Mouse (Mus musculus): Measurements from ENCODE around the gene Ush1g. TPM values are rescaled to one million over a fixed set of nuclear protein-coding genes. Genes with fewer than 3 reads are reported as not detected.

Gene Ush1g
- polyA plus RNA-seq (2014; fragmentation: Illumina TruSeq; extraction: RNeasy Lipid Tissue Mini Kit (QIAGEN cat#74804); ENCODE audit: low read depth, low replicate concordance), result not detected

GRCm38 (mm10) chr11:115321906-115322693, at the start of gene Ush1g:
Gene Ush1g, minus strand, starts transcription at chr11:115322041.

GRCm38 (mm10) chr11:115367395-115367944, 45.6 kb upstream of the Ush1g start, which contains the start of gene Hid1:
Gene Hid1, minus strand, starts transcription at chr11:115367756.

GRCm38 (mm10) chr11:115334531-115334930, 12.7 kb upstream of the Ush1g start, which contains the start of gene Otop3:
Gene Otop3, plus strand, starts transcription at chr11:115334731.

GRCm38 (mm10) chr11:115306863-115307262, 15.0 kb downstream of the Ush1g start, which contains the start of gene Otop2:
Gene Otop2, plus strand, starts transcription at chr11:115307163.

GRCm38 (mm10) chr11:115297214-115297826, 24.5 kb downstream of the Ush1g start, which contains the start of gene Fads6:
Gene Fads6, minus strand, starts transcription at chr11:115297663.

GRCm38 (mm10) chr11:115276780-115277603, 44.8 kb downstream of the Ush1g start, which contains the start of gene Fdxr:
Gene Fdxr, minus strand, starts transcription at chr11:115277050.

GRCm38 (mm10) chr11:115267061-115267883, 54.6 kb downstream of the Ush1g start, which contains the start of gene Grin2c:
Gene Grin2c, minus strand, starts transcription at chr11:115267243.

Other genes starting within 250 kb of the Ush1g start
- 2.0 TPM for gene Rab37, start 230.6 kb downstream of the Ush1g start, polyA plus RNA-seq (2014; fragmentation: Illumina TruSeq; extraction: RNeasy Lipid Tissue Mini Kit (QIAGEN cat#74804); ENCODE audit: low read depth, low replicate concordance)
- gene Cd300lf, start 188.0 kb downstream of the Ush1g start, polyA plus RNA-seq (2014; fragmentation: Illumina TruSeq; extraction: RNeasy Lipid Tissue Mini Kit (QIAGEN cat#74804); ENCODE audit: low read depth, low replicate concordance), result 0.31 TPM
- 10.6 TPM for gene Slc9a3r1, start 158.7 kb downstream of the Ush1g start, polyA plus RNA-seq (2014; fragmentation: Illumina TruSeq; extraction: RNeasy Lipid Tissue Mini Kit (QIAGEN cat#74804); ENCODE audit: low read depth, low replicate concordance)
- 6.1 TPM for gene Tmem104, start 134.6 kb downstream of the Ush1g start, polyA plus RNA-seq (2014; fragmentation: Illumina TruSeq; extraction: RNeasy Lipid Tissue Mini Kit (QIAGEN cat#74804); ENCODE audit: low read depth, low replicate concordance)
- gene Nat9, start 134.2 kb downstream of the Ush1g start, polyA plus RNA-seq (2014; fragmentation: Illumina TruSeq; extraction: RNeasy Lipid Tissue Mini Kit (QIAGEN cat#74804); ENCODE audit: low read depth, low replicate concordance), result 39.7 TPM
- 1.4 TPM for gene Grin2c, start 54.8 kb downstream of the Ush1g start, polyA plus RNA-seq (2014; fragmentation: Illumina TruSeq; extraction: RNeasy Lipid Tissue Mini Kit (QIAGEN cat#74804); ENCODE audit: low read depth, low replicate concordance)
- gene Fdxr, start 45.0 kb downstream of the Ush1g start, polyA plus RNA-seq (2014; fragmentation: Illumina TruSeq; extraction: RNeasy Lipid Tissue Mini Kit (QIAGEN cat#74804); ENCODE audit: low read depth, low replicate concordance), result 14.0 TPM
- 2.6 TPM for gene Fads6, start 24.4 kb downstream of the Ush1g start, polyA plus RNA-seq (2014; fragmentation: Illumina TruSeq; extraction: RNeasy Lipid Tissue Mini Kit (QIAGEN cat#74804); ENCODE audit: low read depth, low replicate concordance)
- not detected for gene Otop2, start 14.9 kb downstream of the Ush1g start, polyA plus RNA-seq (2014; fragmentation: Illumina TruSeq; extraction: RNeasy Lipid Tissue Mini Kit (QIAGEN cat#74804); ENCODE audit: low read depth, low replicate concordance)
- gene Otop3, start 12.7 kb upstream of the Ush1g start, polyA plus RNA-seq (2014; fragmentation: Illumina TruSeq; extraction: RNeasy Lipid Tissue Mini Kit (QIAGEN cat#74804); ENCODE audit: low read depth, low replicate concordance), result not detected
- 3.8 TPM for gene Hid1, start 45.7 kb upstream of the Ush1g start, polyA plus RNA-seq (2014; fragmentation: Illumina TruSeq; extraction: RNeasy Lipid Tissue Mini Kit (QIAGEN cat#74804); ENCODE audit: low read depth, low replicate concordance)
- gene Cdr2l, start 59.9 kb upstream of the Ush1g start, polyA plus RNA-seq (2014; fragmentation: Illumina TruSeq; extraction: RNeasy Lipid Tissue Mini Kit (QIAGEN cat#74804); ENCODE audit: low read depth, low replicate concordance), result 3.8 TPM
- 115 TPM for gene Mrpl58, start 81.7 kb upstream of the Ush1g start, polyA plus RNA-seq (2014; fragmentation: Illumina TruSeq; extraction: RNeasy Lipid Tissue Mini Kit (QIAGEN cat#74804); ENCODE audit: low read depth, low replicate concordance)
- gene Atp5h, start 97.9 kb upstream of the Ush1g start, polyA plus RNA-seq (2014; fragmentation: Illumina TruSeq; extraction: RNeasy Lipid Tissue Mini Kit (QIAGEN cat#74804); ENCODE audit: low read depth, low replicate concordance), result 3,222 TPM
- 34.3 TPM for gene Kctd2, start 98.1 kb upstream of the Ush1g start, polyA plus RNA-seq (2014; fragmentation: Illumina TruSeq; extraction: RNeasy Lipid Tissue Mini Kit (QIAGEN cat#74804); ENCODE audit: low read depth, low replicate concordance)
- not detected for gene Trim80, start 118.5 kb upstream of the Ush1g start, polyA plus RNA-seq (2014; fragmentation: Illumina TruSeq; extraction: RNeasy Lipid Tissue Mini Kit (QIAGEN cat#74804); ENCODE audit: low read depth, low replicate concordance)
- not detected for gene Slc16a5, start 140.4 kb upstream of the Ush1g start, polyA plus RNA-seq (2014; fragmentation: Illumina TruSeq; extraction: RNeasy Lipid Tissue Mini Kit (QIAGEN cat#74804); ENCODE audit: low read depth, low replicate concordance)
- 2.1 TPM for gene Armc7, start 153.6 kb upstream of the Ush1g start, polyA plus RNA-seq (2014; fragmentation: Illumina TruSeq; extraction: RNeasy Lipid Tissue Mini Kit (QIAGEN cat#74804); ENCODE audit: low read depth, low replicate concordance)
- 14.9 TPM for gene Nt5c, start 169.8 kb upstream of the Ush1g start, polyA plus RNA-seq (2014; fragmentation: Illumina TruSeq; extraction: RNeasy Lipid Tissue Mini Kit (QIAGEN cat#74804); ENCODE audit: low read depth, low replicate concordance)
- 88.9 TPM for gene Jpt1, start 192.3 kb upstream of the Ush1g start, polyA plus RNA-seq (2014; fragmentation: Illumina TruSeq; extraction: RNeasy Lipid Tissue Mini Kit (QIAGEN cat#74804); ENCODE audit: low read depth, low replicate concordance)
- 255 TPM for gene Sumo2, start 214.2 kb upstream of the Ush1g start, polyA plus RNA-seq (2014; fragmentation: Illumina TruSeq; extraction: RNeasy Lipid Tissue Mini Kit (QIAGEN cat#74804); ENCODE audit: low read depth, low replicate concordance)
- 37.0 TPM for gene Nup85, start 242.4 kb upstream of the Ush1g start, polyA plus RNA-seq (2014; fragmentation: Illumina TruSeq; extraction: RNeasy Lipid Tissue Mini Kit (QIAGEN cat#74804); ENCODE audit: low read depth, low replicate concordance)